Mouse (Mus musculus) monocyte, adult 5-6 weeks (primary cell): Measurements from ENCODE around the gene Pitx3. TPM values are rescaled to one million over a fixed set of nuclear protein-coding genes. Genes with fewer than 3 reads are reported as not detected.
"Not testable (repeated sequence)": the region's sequence is repeated elsewhere in the genome, so short reads cannot be mapped to it uniquely, and the experiment has no call there.

Experiments
- ATAC-seq: fragments of 153-309, 156-312 bp; replicated peaks from 2 replicates; pipeline ENCODE4 v1.8.0; 2017; ENCODE audit warnings: mild to moderate bottlenecking; ENCODE audit not compliant: low TSS enrichment, insufficient number of reproducible peaks, severe bottlenecking, poor library complexity, low FRiP score
- total RNA-seq: library from RNA; stranded (forward); fragments of 200-1000, 200-491, 200-594 nt; gene quantifications from 3 replicates; pipeline ENCODE4 v1.2.3, GENCODE M21; 2017

Gene Pitx3
- total RNA-seq, 1 experiment from 2014 or later, result not detected

DNA sequence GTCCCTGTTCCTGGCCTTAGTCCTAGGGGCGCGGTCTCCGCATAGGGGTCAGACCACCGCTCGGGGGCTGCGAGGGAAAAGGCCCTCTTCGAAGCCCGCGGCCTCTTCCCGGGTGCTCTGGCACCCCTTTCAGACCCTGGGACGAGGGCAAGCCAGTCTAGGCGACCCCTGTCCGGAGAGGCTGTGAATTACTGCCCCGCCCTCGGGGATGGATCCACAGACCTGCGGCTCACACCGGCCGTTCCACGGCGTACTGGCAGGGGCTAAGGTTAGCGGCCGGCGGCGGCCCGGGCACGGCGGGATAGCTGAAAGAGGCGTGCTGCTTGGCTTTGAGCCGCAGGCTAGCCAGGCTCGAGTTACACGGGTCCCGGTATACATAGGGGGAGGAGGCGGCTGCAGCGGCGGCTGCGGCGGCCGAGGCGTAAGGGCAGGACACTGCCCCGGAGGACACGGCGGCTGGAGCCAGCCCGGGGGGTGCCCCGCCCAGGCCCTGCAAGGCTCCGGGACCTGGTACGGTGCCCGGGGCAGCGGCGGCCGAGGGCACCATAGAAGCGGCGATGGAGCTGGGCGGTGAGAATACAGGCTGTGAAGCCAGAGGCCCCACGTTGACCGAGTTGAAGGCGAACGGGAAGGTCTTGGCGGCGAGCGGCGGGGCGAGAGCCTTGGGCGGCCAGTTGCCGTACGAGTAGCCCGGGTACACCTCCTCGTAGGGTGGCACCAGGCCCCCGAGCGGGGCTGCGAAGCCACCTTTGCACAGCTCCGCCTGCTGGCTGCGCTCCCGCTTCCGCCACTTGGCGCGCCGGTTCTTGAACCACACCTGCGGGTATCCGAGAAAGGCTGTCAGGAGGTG is 12.1 kb downstream of the Pitx3 start:
- ATAC-seq, result no peak

DNA sequence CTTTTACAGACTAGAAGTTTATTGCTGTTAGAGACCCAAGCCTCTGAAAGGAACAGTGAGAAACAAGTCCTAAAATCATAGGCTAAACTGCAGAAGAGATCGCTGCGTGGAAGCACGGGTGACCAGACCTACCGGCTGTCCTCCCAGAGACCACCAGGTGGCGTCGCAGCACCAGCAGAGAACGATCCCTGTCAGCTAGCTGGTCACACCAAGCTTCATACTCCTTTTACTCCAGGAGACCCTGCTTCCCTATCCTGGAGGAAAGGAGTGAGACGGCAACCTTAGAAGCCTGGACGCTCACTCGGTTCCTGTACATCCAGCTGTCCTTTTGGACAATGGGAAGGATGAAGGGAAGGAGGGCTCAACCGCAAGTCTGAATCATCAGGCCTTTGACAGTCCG is 12.8 kb downstream of the Pitx3 start:
- peak; percentile 77 for ATAC-seq

DNA sequence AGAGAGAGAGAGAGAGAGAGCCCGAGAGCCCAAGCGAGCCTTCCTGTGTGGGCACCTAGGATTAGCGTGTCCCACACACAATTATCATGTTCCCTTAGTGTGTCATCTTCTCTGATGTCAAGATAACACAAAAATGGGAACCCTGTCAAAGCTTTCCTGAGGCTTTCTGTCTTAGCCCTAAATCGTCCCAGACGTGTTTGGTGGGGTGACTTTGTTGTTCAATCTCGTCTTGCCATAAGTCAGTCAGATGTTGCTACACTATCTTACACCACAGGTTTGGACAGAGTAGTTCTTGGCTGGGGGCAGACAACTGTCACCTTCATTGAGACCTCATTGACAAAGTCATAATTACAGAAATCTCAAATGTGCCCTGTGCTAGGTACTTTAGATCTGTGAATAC is 15.5 kb downstream of the Pitx3 start:
- no peak for ATAC-seq

DNA sequence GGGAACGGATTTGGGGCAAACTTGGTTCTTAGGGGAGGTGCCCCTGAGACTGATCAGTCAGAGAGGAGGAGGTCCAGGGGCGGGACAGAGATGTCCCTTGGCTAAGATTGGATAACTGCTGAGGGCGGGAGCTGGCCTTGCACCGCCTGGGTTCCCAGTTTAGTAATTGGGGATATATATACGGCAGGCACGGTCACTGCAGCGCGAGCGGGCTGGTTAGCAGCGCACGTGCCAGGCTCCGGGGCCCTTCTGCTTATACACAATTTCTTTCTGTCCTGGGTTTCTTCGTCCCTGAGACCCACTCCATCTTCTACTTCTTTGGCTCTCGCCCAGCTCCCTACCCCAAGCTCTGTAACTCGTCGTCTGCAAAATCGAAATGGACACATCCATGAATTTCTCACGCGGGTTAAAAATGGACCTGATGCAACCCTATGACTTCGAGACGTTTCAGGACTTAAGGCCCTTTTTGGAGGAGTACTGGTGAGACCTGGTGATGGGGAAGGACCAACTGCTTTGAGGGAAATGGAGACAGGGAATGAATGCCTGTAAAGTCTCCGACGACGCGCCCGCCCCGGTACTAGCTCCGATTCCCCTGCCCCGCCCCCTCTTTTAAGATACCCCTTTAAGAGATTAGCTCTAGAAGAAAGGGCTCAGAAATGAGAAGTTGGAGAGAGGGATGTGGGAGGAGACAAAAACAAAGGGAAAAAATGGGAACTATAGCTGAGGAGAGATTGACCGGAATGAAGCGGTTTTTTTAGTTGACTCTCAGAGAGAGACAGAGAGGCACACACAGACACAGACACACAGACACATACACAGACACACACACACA is 16.2 kb downstream of the Pitx3 start, which contains the start of gene Elovl3:
Elovl3 (plus strand) TSS at position 204 of the 832 bp plus-strand sequence.
- no peak for ATAC-seq

DNA sequence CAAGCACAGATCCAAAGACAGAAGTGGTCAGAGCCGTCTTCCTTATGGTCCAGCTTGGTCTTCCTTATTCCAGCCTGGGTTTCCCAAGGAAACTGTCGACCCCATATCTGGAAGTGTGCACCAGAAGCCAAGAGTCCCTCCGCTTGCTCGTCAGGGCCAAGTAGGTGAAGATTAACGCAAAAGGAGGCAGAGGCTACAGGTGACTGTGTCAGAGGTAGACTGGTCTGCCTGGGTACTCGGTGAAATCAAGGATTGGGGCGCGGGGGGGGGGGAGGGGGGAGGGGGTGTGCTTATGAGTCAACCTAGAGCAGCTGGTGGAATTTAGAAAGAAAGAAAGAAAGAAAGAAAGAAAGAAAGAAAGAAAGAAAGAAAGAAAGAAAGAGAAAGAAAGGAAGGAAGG is 16.8 kb downstream of the Pitx3 start:
- no peak for ATAC-seq

DNA sequence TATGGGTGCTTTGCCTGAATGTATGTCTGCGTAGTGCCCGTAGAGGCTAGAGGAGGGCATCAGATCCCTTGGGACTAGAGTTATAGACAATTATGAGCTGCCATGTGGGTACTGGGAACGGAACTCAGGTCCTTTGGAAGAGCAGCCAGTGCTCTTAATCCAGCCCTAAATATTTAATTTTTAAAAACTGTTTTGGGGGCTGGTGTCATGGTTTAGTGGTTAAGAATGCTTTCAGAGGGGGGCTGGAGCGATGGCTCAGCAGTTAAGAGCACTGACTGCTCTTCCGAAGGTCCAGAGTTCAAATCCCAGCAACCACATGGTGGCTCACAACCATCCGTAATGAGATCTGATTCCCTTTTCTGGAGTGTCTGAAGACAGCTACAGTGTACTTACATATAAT is 18.4 kb downstream of the Pitx3 start:
- not testable (repeated sequence) for ATAC-seq

DNA sequence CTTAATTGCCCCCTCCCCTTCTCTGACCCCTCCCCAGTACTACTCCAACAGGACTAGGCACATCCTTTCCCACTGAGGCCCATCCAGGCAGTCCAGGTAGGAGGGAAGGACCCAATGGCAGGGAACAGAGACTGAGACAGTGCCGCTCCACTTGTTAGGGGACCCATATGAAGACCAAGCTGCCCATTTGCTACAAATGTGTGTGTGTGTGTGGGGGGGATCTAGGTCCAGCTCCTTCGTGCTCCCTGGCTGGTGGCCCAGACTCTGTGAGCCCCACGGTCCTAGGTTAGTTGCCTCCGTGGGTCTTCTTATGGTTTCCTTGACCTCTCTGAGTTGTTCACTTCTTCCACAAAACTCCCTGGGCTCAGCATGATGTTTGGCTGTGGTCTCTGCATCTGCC is 21.8 kb downstream of the Pitx3 start:
- no peak for ATAC-seq

DNA sequence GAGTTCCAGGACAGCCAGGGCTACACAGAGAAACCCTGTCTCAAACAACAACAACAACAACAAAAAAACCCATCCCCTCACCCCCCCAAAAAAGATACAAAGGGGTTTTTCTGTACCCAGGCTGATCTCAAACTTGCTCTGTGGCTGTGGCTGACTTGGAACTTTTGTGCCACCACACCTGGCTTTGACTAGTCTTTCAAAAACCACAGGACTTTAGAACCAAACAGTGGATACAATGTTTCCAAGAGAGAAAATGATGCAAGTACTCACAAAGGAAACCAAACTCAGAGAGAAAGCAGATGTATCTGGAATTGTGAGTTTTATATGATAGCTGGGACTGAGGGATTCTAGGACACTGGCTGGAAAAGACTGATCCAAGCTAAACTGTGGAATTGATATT is 23.5 kb downstream of the Pitx3 start:
- no peak for ATAC-seq

DNA sequence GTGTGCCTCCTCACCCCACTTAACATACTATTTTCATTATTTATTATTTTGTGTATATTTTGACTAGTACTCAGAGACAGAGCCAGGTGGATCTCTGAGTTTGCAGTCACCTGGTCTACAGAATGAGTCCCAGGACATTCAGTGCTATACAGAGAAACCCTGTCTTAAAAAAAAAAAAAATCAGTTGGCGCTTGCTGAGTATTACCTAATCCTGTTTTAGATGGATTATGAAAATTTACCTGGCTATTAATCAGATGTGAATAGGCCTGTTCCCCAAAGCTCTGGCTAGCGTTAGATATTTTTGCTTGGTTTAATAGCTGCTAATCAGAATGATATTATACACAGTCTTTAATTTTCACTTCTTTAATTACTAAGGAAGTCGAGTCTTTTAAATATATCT is 24.2 kb downstream of the Pitx3 start:
- no peak for ATAC-seq

DNA sequence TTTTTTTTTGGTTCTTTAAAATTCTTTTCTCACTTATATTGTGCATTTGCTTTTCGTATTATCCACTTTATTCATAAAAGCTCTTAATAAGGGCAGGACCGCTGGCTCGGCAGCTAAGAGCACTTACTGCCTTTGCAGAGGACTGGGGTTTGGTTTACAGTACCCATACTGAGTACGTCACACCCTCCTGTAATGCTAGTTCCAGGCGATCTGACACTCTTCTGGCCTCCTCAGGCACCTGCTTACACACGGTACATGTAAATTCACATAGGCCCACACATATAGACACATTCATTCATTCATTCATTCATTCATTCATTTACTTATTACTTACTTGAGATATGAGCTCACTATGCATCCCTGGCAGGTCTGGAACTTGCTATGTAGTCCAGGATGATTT is 27.3 kb downstream of the Pitx3 start:
- ATAC-seq, result no peak

DNA sequence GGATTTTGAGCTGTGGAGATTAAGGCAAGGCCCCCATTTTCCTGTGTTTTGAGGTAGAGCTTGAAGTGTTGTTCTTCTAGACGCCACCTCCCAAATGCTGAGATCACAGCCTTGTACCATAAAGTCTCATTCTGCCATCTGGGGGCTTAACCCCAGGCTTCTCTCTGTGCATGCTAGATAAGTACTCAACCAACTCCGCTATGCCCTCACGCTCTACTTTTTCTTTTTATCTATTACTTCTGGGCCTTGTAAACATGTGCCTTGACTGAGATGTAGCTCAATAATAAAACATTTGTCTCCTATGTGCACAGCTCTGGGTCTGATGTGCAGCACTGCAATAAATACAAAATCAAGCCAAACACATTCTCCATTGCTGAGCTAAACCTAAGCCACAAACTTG is 28.7 kb downstream of the Pitx3 start:
- ATAC-seq, result no peak

DNA sequence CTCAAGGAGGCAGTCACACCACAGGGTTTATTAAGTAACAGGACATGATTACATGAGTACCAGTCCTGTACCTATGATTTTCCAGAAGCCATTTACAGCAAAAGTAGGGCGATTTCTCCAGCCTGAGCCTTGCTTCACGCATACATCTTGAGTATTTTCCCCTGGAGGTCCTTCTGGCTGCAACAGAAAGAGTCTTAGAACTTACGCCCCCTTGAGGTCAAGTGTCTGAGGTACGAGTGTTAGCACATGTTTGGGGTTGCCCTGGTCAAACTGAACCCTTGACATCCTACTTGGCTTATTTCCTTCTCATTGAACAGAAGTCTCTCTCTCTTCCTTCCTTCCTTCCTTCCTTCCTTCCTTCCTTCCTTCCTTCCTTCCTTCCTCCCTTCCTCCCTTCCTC is 33.5 kb downstream of the Pitx3 start:
- ATAC-seq, result no peak

DNA sequence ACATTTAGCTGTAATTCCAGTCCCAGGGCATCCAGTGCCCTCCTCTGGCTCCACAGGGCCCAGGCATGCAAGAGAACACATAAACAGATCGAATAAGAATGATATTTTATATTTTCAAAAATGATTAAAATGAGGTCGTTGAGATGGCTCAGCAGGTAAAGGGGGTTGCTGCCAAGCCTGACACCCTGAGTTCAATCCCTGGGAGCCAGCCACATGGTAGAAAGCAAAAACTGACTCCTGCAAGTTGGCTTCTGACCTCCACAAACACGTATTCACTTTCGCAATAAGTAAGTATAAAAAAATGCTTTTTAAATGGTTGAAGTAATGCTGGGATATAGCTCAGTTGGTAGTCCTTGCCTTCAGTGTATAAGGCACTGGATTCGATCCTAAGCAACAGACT is 37.3 kb downstream of the Pitx3 start:
- ATAC-seq, result no peak

DNA sequence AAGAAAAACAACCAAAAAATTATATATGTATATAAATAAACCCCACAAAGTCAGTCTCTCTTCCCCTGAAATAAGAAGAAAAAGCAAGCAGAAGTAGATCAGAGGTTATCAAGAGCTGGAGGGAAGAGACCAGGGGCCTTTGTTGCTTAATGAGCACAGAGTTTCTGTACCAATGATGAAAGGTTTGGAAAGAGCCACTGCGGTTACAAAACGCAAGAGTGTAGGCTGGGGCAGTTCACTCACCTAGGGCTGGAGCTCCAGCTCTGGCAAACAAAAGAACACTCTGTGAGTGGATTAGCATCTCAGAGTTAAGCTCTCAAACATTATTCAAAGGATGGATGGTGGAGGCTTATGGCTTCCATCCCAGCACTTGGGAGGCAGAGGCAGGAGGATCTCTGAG is 37.9 kb downstream of the Pitx3 start:
- ATAC-seq, result no peak

DNA sequence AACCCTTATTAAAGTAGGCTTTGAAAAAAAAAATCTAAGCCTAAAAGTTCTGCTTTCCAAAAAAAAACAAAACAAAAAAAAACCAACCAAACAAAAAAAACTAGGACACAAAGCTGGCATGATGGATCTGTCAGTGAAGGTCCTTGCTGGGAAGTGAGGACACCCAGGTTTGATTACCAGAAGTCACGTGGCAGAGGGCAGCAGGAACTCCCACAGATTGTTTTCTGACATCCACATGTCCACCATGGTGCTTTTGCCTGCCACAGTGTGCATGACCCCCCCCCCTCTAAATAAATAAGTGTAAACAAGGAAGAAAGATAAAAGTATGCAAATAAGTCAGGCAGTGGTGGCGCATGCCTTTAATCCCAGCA is 44.0 kb downstream of the Pitx3 start:
- ATAC-seq, result no peak

DNA sequence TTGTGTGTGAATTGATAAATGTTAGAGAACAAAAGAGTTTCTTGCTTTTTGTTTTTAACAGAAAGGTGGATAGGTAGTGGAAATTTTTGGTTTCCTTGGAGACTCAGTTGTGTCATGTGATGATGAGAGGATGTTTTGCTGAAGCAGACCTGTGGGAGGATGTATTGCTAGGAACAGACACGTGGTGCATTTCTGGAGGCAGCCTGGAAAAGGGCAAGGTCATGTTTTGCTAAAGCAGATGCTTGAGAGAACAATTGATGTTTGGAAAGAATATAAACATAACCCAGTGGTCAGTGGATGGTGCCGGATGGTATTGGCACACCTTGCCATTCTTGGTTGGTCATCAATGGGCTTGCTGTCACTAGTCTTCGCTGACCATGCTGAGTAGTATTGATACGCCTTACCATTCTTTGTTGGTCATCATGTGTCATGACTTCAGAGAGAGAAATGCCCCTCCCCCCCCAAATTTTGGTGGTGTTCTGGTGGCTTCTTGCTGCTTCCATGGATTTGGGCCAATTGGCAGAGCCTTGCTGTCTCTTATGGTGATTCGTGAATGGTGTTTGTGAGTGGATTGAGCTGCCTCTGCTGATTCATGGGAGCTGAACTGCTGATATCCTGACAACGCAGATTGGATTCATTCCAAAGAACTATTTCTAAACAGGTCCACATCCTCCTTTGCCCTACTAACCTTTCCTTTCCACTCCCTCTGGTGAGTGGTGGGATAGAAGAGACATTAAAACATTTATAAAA is 44.5 kb downstream of the Pitx3 start:
- no peak for ATAC-seq

DNA sequence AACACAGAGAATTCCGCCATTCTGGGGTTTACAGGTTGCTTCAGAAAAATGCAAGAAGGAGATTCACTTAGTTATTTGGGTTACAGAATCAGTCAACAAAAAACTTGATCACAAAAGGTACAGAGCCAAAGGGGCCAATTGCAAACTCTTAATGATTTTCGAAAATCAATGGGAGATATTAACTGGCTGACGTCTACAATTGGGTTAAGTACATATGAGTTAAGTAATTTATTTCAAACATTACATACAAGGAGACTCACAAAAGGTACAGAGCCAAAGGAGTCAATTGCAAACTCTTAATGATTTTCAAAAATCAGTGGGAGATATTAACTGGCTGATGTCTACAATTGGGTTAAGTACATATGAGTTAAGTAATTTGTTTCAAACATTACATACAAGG is 48.6 kb downstream of the Pitx3 start:
- no peak for ATAC-seq

DNA sequence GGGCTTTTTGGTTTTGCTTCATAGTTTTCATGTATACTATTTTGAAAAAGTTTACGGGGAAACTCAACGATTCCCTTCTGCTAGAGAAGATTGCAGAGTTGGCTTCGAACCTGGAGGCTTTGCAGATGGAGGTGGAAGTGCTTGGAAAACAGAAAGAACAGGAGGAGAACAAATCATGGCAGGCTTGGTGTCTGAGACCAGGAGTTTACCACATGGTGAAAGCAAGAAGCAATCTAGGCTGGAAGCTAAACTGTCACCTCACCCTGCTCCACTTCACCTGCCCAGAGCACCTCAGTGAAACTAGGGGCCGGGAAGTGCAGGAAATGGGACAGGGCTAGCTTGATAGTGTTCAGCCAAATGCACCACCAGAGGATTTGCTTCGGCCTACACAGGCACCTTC is 51.7 kb downstream of the Pitx3 start:
- ATAC-seq, result no peak

DNA sequence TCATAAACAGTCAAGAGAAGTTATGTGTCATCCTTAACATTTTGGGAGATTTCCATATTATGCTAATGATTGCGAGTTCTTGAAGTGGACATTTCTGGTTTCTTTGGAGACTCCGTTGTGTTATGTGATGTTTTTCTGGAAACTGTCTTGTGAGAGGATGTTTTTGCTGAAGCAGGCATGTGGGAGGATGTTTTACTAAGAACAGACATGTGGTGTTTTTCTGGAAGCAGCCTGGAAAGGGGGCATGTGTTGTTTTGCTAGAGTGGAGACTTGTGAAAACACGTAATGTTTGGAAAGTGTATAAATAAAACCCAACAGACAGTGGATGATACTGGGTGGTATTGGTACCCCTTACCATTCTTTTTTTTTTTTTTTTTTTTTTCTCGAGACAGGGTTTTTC is 52.8 kb downstream of the Pitx3 start:
- ATAC-seq, result no peak
